Comparison of ENCODE assay signal across 18 mouse cellular contexts in the genomic region with DNA sequence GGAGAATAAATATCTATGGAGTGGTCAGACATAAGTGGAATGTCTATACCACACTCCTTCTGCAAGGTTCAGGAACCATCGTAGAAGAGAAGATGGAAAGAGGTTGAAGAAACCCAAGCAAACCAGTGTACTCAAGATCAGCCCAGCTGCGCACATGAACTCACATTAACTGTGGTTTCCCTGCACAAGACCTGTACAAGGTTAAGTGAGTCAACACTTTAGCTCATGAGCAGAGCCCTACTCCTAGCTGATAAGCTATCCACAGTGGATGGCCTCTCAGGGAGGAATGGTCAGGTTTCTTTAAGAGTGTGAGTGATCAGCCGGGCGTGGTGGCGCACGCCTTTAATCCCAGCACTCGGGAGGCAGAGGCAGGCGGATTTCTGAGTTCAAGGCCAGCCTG.
A peak's percentile ranks its signal among the peaks of the same experiment; 100 is the strongest.
DNase-seq lines count a peak whose midpoint lies in the region; ATAC-seq and TF ChIP-seq lines count a peak whose summit lies in the region.
"Had no signal": no experiment of that assay in that cellular context is flagged by ENCODE, and none has a peak within 500 bp of the region (broad histone marks: within the 10 kb centered on the region; RNA-seq: fewer than 3 reads in every experiment).

No protein-coding gene starts in this region.

- H3K4me2 ChIP-seq in heart, embryonic 16.5 days (ENCODE audit: low read depth, low read length) = no peak overlapping the region
- H3K4me2 ChIP-seq in lung, postnatal 0 days (replicated peaks; ENCODE audit: low read depth, low read length) = no peak overlapping the region
- H3K4me2 ChIP-seq: forebrain, embryonic 13.5 days; heart, embryonic 12.5 days; heart, embryonic 15.5 days; hindbrain, embryonic 12.5 days; hindbrain, embryonic 15.5 days had no signal

- H3K4me1 ChIP-seq in heart, embryonic 16.5 days (ENCODE audit: control insufficient read depth, insufficient read depth, low read length) = peaks cover 32% of the 10 kb centered on the region
- peaks cover 11% of the 10 kb centered on the region; the same call in 1 of the 2 replicates for H3K4me1 ChIP-seq in lung, postnatal 0 days (ENCODE audit: insufficient read depth, low read depth, low read length)
- H3K4me1 ChIP-seq: forebrain, embryonic 13.5 days had no signal

- H3K27ac ChIP-seq in heart, embryonic 16.5 days (ENCODE audit: low read length) = 0 out of 2 replicates have a peak overlapping the region, but pooled peaks have one; percentile 24
- H3K27ac ChIP-seq in layer of hippocampus, adult 2 months = 0 out of 2 replicates have a peak overlapping the region, but pooled peaks have one; percentile 6
- 0 out of 2 replicates have a peak overlapping the region, but pooled peaks have one; percentile 78 for H3K27ac ChIP-seq in lung, postnatal 0 days (ENCODE audit: low read length)
- H3K27ac ChIP-seq: forebrain, embryonic 10.5 days; forebrain, embryonic 13.5 days; gastrocnemius, adult 2 months; heart, embryonic 15.5 days; hindbrain, embryonic 12.5 days; hindbrain, embryonic 15.5 days had no signal

- H3K4me3 ChIP-seq in heart, embryonic 16.5 days (ENCODE audit: low read length) = no peak overlapping the region
- H3K4me3 ChIP-seq in layer of hippocampus, adult 2 months = no peak overlapping the region
- no peak overlapping the region for H3K4me3 ChIP-seq in lung, postnatal 0 days (ENCODE audit: low read depth, low read length)
- H3K4me3 ChIP-seq: forebrain, embryonic 10.5 days; forebrain, embryonic 13.5 days; gastrocnemius, adult 2 months; heart, embryonic 12.5 days; heart, embryonic 15.5 days; hindbrain, embryonic 12.5 days; hindbrain, embryonic 15.5 days had no signal

- intact Hi-C loops in heart, postnatal 36 days (cut with DNase I) = no loop called here

- H3K27me3 ChIP-seq in heart, embryonic 16.5 days (ENCODE audit: control insufficient read depth, insufficient read depth, low read length) = no peaks in the 10 kb centered on the region
- H3K27me3 ChIP-seq in lung, postnatal 0 days (replicated peaks; ENCODE audit: insufficient read depth, low read length) = no peaks in the 10 kb centered on the region
- H3K27me3 ChIP-seq: forebrain, embryonic 13.5 days; heart, embryonic 12.5 days; heart, embryonic 15.5 days; hindbrain, embryonic 12.5 days; hindbrain, embryonic 15.5 days; Patski had no signal

- 85% methylated on average over 8 of the region's 8 CpGs for WGBS in heart, embryonic 16.5 days
- WGBS in lung, postnatal 0 days = 69% methylated on average over 8 of the region's 8 CpGs

- no peak for TF ChIP-seq EP300 in lung, postnatal 0 days (IDR thresholded peaks at IDR 0.05)

- TF ChIP-seq CTCF in layer of hippocampus, adult 2 months (conservative IDR thresholded peaks at IDR 0.05) = no peak
- no peak for TF ChIP-seq CTCF in lung, postnatal 0 days (IDR thresholded peaks at IDR 0.05)

- no peaks in the 10 kb centered on the region for H3K9me3 ChIP-seq in heart, embryonic 16.5 days (replicated peaks; ENCODE audit: control insufficient read depth, low read length)
- H3K9me3 ChIP-seq in lung, postnatal 0 days (ENCODE audit: low read length) = no peaks in the 10 kb centered on the region
- H3K9me3 ChIP-seq: forebrain, embryonic 10.5 days; forebrain, embryonic 13.5 days; heart, embryonic 12.5 days; heart, embryonic 15.5 days; hindbrain, embryonic 12.5 days; hindbrain, embryonic 15.5 days had no signal

- no peak for ATAC-seq in heart, embryonic 16.5 days (replicated peaks; ENCODE audit: extremely low read depth, insufficient read depth, low FRiP score)
- peak; percentile 49 for ATAC-seq in lung, postnatal 0 days
- ATAC-seq: Patski had no signal

- H3K36me3 ChIP-seq in heart, embryonic 16.5 days (ENCODE audit: control insufficient read depth, insufficient read depth) = peaks cover 6% of the 10 kb centered on the region; the same call in 1 of the 2 replicates
- no peaks in the 10 kb centered on the region for H3K36me3 ChIP-seq in lung, postnatal 0 days (ENCODE audit: insufficient read depth, low read length)
- H3K36me3 ChIP-seq: forebrain, embryonic 10.5 days; heart, embryonic 12.5 days; heart, embryonic 15.5 days; hindbrain, embryonic 12.5 days; hindbrain, embryonic 15.5 days had no signal

- H3K9ac ChIP-seq in heart, embryonic 16.5 days (ENCODE audit: low read length) = no peak overlapping the region
- no peak overlapping the region for H3K9ac ChIP-seq in lung, postnatal 0 days (replicated peaks; ENCODE audit: low read depth)
- H3K9ac ChIP-seq: forebrain, embryonic 13.5 days; forebrain, postnatal 0 days; heart, embryonic 12.5 days; heart, embryonic 15.5 days; hindbrain, embryonic 12.5 days; hindbrain, embryonic 15.5 days had no signal

- DNase-seq in heart, postnatal 36 days = no peak
- DNase-seq in layer of hippocampus, adult 2 months (ENCODE audit: low spot score in 2 of 2) = no peak
- DNase-seq in layer of hippocampus, adult 8-10 months (ENCODE audit: low spot score in 2 of 2) = no peak
- DNase-seq in lung, postnatal 0 days (ENCODE audit: low spot score) = peak; percentile 57
- no peak for DNase-seq in lung, postnatal 25 days (ENCODE audit: low spot score)
- DNase-seq: cerebellum, adult 18-20 months; cerebellum, adult 9-10 months; forebrain, postnatal 0 days; gastrocnemius, adult 2 months; gastrocnemius, postnatal 14 days had no signal

Comparison
In these comparisons a context has a peak if more than half of its experiments do, and no peak if none do; other contexts are left out.
1. H3K27ac ChIP-seq: peak in every context shown above with its lines; median percentile 78 in lung, postnatal 0 days; 24 in heart, embryonic 16.5 days; 6 in layer of hippocampus, adult 2 months.